Mouse (Mus musculus): Measurements from ENCODE around the gene Evc.
A peak's percentile ranks its signal among the peaks of the same experiment; 100 is the strongest.

Evc gene

GRCm38 (mm10) chr5:37336485-37337105 is at the start of gene Evc:
Evc (minus strand) TSS chr5:37336894.
- no peak for DNase-seq (ENCODE audit: low spot score in 2 of 2)

DNA sequence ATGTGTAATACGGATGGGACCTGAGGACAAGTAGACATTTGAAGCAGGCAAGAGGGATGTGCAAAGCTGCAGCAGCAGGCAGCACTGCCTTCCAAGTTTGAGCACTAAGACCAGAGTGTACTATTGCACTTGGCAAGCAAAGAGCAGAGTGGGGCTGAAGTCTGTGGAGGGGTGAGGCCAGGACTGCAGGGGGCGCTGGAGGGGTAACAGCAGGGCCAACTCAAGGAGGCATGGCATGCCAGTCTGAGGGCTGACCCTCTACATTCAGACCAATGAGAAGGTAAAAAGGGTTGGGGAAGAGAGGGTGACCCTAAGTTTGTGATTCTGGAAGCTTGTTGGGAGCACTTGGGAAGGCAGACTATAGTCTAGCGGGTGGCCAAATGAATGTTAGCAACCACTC is 46.9 kb upstream of the Evc start:
- no peak for DNase-seq (ENCODE audit: low spot score in 2 of 2)

DNA sequence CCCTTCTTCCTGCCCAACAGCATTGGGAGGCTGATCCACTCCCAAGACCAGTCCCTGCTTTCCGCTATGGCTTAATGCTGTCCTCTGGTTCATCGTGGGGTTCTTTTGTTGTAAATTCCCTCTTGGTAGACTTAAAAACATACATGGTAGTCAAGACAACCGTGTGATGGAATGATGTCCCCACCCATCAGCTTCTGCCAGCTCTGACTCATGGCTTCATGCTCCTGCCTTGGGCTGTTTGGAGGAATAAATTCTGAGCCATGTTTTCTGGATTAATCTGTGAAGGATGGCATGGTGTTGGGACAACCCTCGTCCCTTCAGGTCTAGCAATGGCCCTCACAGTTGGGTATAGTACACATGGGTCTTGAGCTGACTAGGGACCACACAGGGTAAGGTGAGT is 43.9 kb upstream of the Evc start:
- no peak for DNase-seq (ENCODE audit: low spot score in 2 of 2)

DNA sequence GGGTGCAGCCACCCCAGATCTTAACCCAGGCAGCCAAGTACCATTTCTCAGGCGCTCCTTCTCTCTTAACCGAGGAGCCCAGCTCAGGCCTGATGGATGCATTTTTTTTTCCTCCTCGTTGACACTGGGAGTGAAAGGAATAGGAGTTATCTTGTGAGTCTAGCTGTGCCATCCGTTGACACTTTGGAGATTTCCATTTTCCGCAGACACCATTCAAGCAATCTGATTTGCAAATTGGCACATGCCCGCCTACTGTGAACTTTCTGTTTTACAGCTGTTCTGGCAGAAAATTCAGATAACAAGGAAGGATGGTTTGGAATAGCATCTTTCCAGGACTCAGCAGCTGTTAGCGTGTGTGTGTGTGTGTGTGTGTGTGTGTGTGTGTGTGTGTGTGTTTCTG is 40.7 kb upstream of the Evc start:
- DNase-seq (ENCODE audit: low spot score in 2 of 2), result no peak

DNA sequence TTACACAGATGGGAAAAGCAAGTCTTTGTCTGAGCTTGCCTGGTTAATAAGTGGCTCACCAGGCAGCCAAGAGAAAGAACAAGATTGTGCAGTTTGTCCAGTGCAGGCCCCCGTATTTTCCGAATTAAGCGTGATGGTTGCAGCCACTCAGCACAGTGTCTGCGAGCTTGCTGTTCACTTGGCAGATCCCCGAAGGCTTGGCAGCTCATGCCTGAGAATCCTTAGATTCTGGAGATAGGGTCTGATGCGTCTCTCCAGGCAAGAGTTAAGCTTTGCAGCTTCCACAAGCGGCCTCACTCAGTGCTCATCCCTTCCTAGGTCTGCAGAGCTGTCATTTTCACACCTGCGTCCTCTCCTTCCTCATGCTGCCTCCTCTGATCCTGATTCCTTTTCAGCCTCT is 32.1 kb upstream of the Evc start:
- no peak for DNase-seq (ENCODE audit: low spot score in 2 of 2)

DNA sequence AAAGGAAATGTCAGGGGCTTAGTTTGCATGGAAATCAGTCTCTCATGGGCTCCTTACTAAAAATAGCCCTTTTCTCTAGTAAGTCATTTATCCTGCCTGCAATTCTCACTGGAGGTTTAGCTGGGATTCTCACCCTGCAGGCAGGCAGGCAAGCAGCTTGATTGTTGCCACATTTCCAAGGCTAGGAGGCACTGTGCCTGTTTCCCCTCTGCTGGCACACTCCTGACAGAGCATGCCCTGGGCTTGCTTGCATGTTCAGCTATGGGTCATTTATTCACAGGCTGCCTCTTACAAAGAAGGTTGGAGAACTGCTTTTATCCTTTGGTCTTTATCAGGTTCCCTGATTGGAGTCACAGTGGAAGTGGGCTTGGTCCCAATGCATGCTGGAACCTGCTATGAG is 29.1 kb upstream of the Evc start:
- no peak for DNase-seq (ENCODE audit: low spot score in 2 of 2)

GRCm38 (mm10) chr5:37363284-37363683 is 26.6 kb upstream of the Evc start:
- DNase-seq (ENCODE audit: low spot score in 2 of 2), result no peak

GRCm38 (mm10) chr5:37362618-37363017 is 25.9 kb upstream of the Evc start:
- no peak for DNase-seq (ENCODE audit: low spot score in 2 of 2)

DNA sequence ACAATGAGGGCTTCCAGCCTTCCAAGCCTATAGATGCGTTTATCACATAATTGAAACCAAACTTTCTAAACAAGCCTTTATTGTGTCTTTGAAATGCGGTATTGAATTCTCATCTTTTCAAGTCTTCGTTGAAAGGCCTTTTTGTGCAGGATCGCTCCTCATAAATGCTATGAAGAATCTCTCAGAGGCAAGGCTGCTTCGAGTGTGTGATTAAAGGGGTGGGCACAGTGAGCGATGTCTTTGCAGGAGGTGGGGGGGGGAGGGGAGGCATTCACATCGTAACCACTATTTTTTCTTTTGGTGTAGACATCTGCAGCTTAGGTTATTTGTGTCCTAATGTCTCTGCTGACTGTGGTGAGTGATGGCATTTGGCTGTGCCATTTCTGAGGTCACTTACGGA is 19.3 kb upstream of the Evc start:
- no peak for DNase-seq (ENCODE audit: low spot score in 2 of 2)

DNA sequence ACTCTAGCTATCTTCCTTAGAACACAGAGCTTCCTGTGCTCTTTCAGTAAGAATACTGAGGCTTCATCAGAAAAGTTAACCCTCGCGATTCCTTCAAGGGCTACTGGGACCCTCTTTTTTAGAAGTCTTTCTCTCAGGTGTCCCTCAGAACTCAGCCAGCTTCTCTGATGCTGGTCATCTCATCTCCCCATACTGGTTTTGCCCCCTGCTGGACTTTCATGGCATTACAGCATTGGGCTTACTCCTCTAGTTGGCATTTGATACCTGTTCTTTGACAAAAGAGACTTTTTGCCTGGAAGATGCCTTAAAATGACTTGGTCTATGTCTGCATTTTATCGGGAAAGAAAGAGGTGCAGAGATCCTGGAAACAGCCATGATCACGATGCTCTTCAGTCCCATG is 17.7 kb upstream of the Evc start:
- DNase-seq (ENCODE audit: low spot score in 2 of 2), result peak in 1 of 2 experiments; percentile 5

DNA sequence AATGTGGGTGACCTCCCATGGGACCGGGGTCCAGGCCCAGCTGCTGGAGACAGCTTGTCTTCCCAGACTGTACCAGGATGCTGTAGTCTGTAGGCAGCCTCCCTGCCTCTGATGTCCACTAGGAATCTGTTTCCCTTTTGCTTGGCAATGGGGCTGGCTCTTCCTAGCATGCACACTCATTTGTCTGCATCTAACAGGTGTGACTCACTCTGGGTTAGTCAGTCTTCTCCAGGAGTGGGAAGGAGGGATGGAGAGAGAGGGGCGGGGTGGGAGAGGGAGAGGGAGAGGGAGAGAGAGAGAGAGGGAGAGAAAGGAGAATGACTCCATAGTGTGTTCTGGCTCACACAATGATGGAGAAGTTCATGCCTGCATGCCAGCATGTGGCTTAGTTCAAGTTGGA is 15.1 kb upstream of the Evc start:
- no peak for DNase-seq (ENCODE audit: low spot score in 2 of 2)

- no peak for DNase-seq (ENCODE audit: low spot score in 2 of 2)
Measured at GRCm38 (mm10) chr5:37343962-37344361, 7.3 kb upstream of the Evc start.

DNA sequence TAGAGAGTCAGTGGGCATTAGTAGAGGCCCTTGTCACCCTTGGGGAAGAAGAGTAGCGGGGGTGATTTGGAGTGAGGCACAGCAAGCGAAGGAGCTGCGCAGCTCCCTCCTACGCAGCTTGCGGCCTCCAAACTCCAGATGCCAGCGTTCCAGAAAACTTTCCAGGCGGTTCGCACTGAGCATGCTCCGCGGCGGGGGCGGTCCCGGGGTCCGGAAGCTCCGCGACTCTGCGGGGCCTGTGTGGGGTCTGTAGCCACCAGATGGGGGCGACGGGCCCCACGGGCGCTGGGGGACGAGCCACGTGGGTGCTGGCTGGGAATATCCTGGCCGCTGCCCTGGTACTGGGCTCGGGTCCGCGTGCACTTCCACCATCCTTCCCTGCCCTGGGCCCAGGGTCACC is 1.6 kb upstream of the Evc start, which contains the start of gene Evc2:
Evc2 (plus strand) TSS at position 212 of the 400 bp plus-strand sequence.
- DNase-seq (ENCODE audit: low spot score in 2 of 2), result no peak

GRCm38 (mm10) chr5:37337696-37338095 is 1.0 kb upstream of the Evc start:
- no peak for DNase-seq (ENCODE audit: low spot score in 2 of 2)

GRCm38 (mm10) chr5:37335061-37335460 is 1.6 kb downstream of the Evc start:
- no peak for DNase-seq (ENCODE audit: low spot score in 2 of 2)

DNA sequence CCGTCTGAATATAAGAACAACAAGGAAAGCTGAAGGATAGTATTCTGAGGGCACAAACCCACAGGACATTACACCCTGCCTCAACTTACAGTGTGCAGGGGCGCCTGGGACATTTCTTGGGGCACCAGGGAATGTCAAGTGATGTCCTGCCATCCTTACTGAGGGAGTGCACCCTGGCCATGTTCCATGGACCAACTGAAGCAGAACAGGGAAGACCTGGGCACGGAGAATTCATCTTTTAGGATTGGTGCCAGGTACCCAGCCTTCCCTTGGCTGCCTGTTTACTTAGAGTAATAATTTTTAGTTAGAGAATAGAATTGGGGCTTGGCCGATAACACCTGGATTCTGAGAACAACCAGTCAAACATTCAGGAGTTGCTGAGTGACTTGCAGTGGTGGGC is 4.6 kb downstream of the Evc start:
- no peak for DNase-seq (ENCODE audit: low spot score in 2 of 2)

- DNase-seq (ENCODE audit: low spot score in 2 of 2), result no peak
Measured at GRCm38 (mm10) chr5:37331133-37331505, 5.6 kb downstream of the Evc start.

DNA sequence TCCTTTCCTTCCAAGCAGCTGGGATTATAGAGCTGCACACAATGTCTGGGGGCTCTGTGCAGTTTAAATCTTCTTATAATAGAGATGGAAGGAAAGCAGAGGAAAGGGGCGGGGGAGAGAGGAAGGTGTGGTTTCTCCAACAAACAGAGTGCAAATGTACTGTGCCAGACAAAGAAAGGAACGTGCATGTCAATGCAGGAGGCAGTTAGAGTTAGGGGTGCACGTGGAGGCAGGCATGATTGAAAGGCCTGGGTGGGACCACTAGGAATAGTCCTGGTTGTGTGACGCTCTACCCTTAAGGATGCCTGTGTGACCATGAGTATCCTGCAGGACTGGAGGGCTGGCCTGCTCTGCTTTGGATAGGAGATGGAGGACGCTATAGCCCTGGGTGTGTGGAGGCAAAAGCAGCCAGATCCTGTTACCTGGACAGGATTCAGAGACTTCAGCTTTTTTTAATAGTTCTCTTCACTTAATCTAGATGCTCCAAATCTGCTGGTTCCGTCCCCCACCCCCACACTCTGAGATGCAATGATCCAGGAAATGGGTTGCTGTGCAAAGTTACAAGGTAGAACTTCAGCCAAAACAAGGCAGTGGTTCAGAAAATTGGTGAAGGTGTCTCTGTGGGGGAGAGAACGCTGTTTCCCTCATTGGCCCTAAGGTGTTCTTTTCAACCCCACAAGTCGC is 6.1 kb downstream of the Evc start:
- no peak for DNase-seq (ENCODE audit: low spot score in 2 of 2)

- no peak for DNase-seq (ENCODE audit: low spot score in 2 of 2)
Measured at GRCm38 (mm10) chr5:37326675-37327074, 10.0 kb downstream of the Evc start.

GRCm38 (mm10) chr5:37320761-37321160 is 15.9 kb downstream of the Evc start:
- DNase-seq (ENCODE audit: low spot score in 2 of 2), result no peak

GRCm38 (mm10) chr5:37320174-37320573 is 16.5 kb downstream of the Evc start:
- DNase-seq (ENCODE audit: low spot score in 2 of 2), result no peak

- no peak for DNase-seq (ENCODE audit: low spot score in 2 of 2)
Measured at GRCm38 (mm10) chr5:37318715-37319114, 18.0 kb downstream of the Evc start.

GRCm38 (mm10) chr5:37312980-37313722 is 23.5 kb downstream of the Evc start:
- no peak for DNase-seq (ENCODE audit: low spot score in 2 of 2)

Data from natural killer cell, adult 2 months (primary cell).